Mouse (Mus musculus): ENCODE measurements around the gene Cacng7. TPM values are rescaled to one million over a fixed set of nuclear protein-coding genes. Genes with fewer than 3 reads are reported as not detected.

Gene Cacng7
- total and polyA plus RNA-seq, 3 experiments: 0.04 to 0.11 TPM; not detected in 1

DNA sequence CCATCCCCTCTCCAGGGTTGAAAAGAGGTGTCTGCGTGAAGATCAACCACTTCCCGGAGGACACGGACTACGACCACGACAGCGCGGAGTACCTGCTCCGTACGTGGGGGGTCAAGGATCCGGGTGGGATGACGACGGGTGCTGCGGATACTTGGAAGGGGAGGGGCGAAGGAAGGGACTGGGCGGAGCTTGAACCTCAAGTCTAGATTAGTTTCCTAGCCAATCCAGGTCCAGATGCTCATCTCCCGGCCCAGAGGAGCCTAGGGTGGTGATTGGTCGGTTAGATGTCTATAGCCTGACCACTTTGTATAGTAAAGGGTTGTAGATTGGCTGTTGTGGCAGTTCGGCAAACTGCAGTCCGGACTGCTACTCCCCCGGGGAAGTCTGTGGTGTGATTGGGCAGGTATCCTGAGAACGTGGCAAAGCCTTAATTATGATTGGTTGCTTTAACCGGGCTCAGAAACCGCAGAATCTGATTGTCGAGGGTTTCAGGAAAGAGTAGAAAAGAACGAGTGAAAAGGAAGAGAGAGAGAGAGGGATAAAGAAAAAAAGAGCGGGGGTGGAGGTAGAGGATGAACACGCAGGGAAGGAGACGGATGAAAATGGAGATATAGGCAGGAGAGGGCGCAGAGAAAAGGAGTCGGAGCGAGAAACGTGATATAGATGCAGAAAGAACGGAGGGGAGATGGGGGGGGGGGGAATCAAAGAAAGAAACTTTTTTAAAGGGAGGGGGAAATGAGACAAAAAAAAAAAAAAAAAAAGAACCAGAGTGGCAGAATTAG, 78.6 kb downstream of the Cacng7 start:
- Histone ChIP-seq H3K4me1 (ENCODE audit: control insufficient read depth in 1 of 2, insufficient read depth in 2 of 2, low read length in 2 of 2) (peaks cover 0 to 9% of the 10 kb centered on the region in 2 experiments), H3K9ac (ENCODE audit: control insufficient read depth, low read depth, low read length, poor library complexity, severe bottlenecking) (peak overlapping the region; percentile 96), H3K9me3 (replicated peaks; ENCODE audit: insufficient read depth, low read length) (no peaks in the 10 kb centered on the region), H3K79me2 (ENCODE audit: control insufficient read depth, insufficient read depth, low read length, poor library complexity) (peaks cover 10% of the 10 kb centered on the region), H3K27ac (ENCODE audit: control insufficient read depth, low read depth, low read length) (peak overlapping the region; percentile 94), H3K4me3 (ENCODE audit: control insufficient read depth in 1 of 2, insufficient read depth in 1 of 2, low read depth in 2 of 2, low read length in 2 of 2) (peak overlapping the region; percentile 77 to 89), H3K27me3 (ENCODE audit: control insufficient read depth in 1 of 2, insufficient read depth in 2 of 2, low read length in 2 of 2) (no peaks in the 10 kb centered on the region), H3K36me3 (ENCODE audit: control insufficient read depth in 1 of 2, insufficient read depth in 2 of 2, low read length in 2 of 2) (peaks cover 0 to 7% of the 10 kb centered on the region in 2 experiments; a peak in 3 of 4 replicates)
- DNase-seq (ENCODE audit: low read depth, low spot score): peak; percentile 98
- no peak for TF ChIP-seq GABPA (IDR thresholded peaks at IDR 0.05; ENCODE audit: low read depth, low read length)
- TF ChIP-seq MAFK (IDR thresholded peaks at IDR 0.05; ENCODE audit: borderline replicate concordance, low read depth, low read length): no peak
- TF ChIP-seq MEF2A (IDR thresholded peaks at IDR 0.05; ENCODE audit: extremely low read depth, insufficient replicate concordance, low read depth, low read length, poor library complexity, severe bottlenecking): no peak
- TF ChIP-seq ELF1 (IDR thresholded peaks at IDR 0.05; ENCODE audit: low read depth, low read length): no peak
- no peak for TF ChIP-seq MYC (IDR thresholded peaks at IDR 0.05; ENCODE audit: low read depth, low read length)
- peak; percentile 21; the same call in 1 of the 2 replicates for TF ChIP-seq MAX (IDR thresholded peaks at IDR 0.05; ENCODE audit: low read length)
- no peak; the same call in none of the 2 replicates for TF ChIP-seq CHD2 (IDR thresholded peaks at IDR 0.05; ENCODE audit: low read length)
- no peak for TF ChIP-seq NRF1 (IDR thresholded peaks at IDR 0.05; ENCODE audit: insufficient read depth, low read depth, low read length, poor library complexity, severe bottlenecking)
- peak; percentile 89 for TF ChIP-seq ZNF384 (IDR thresholded peaks at IDR 0.05; ENCODE audit: low read depth, low read length)
- no peak for TF ChIP-seq ZKSCAN1 (IDR thresholded peaks at IDR 0.05; ENCODE audit: low read depth, low read length)
- TF ChIP-seq EP300 (IDR thresholded peaks at IDR 0.05; ENCODE audit: low read depth in 1 of 2, low read length in 2 of 2): peak; percentile 31 to 60; a peak in 2 of 4 replicates
- TF ChIP-seq MYB (IDR thresholded peaks at IDR 0.05; ENCODE audit: low read depth, low read length): no peak
- TF ChIP-seq NELFE (IDR thresholded peaks at IDR 0.05; ENCODE audit: low read depth, low read length): peak; percentile 75
- 0 out of 2 replicates have a peak, but pooled peaks have one; percentile 34 for TF ChIP-seq KAT2A (conservative IDR thresholded peaks at IDR 0.05; ENCODE audit: low read depth, low read length)
- peak; percentile 67 for TF ChIP-seq HCFC1 (IDR thresholded peaks at IDR 0.05; ENCODE audit: low read depth, low read length)
- no peak for TF ChIP-seq USF1 (IDR thresholded peaks at IDR 0.05; ENCODE audit: low read depth, low read length)
- TF ChIP-seq RAD21 (IDR thresholded peaks at IDR 0.05; ENCODE audit: low read depth, low read length): no peak
- peak; percentile 74; the same call in 1 of the 2 replicates for TF ChIP-seq TBP (IDR thresholded peaks at IDR 0.05; ENCODE audit: low read depth, low read length)
- TF ChIP-seq ETS1 (IDR thresholded peaks at IDR 0.05; ENCODE audit: low read depth, low read length): peak; percentile 36; the same call in 1 of the 2 replicates
- no peak for TF ChIP-seq TAL1 (IDR thresholded peaks at IDR 0.05; ENCODE audit: low read length)
- peak; percentile 73; the same call in 1 of the 2 replicates for TF ChIP-seq MAZ (IDR thresholded peaks at IDR 0.05; ENCODE audit: low read depth, low read length)
- 0 out of 2 replicates have a peak, but pooled peaks have one; percentile 7 for TF ChIP-seq BHLHE40 (IDR thresholded peaks at IDR 0.05; ENCODE audit: borderline replicate concordance, low read depth, low read length)
- no peak for TF ChIP-seq UBTF (IDR thresholded peaks at IDR 0.05; ENCODE audit: borderline replicate concordance, insufficient read depth, low read depth, low read length)
- TF ChIP-seq RCOR1 (IDR thresholded peaks at IDR 0.05; ENCODE audit: low read depth, low read length): no peak; the same call in 1 of the 2 replicates
- peak; percentile 60 for TF ChIP-seq GATA1 (IDR thresholded peaks at IDR 0.05; ENCODE audit: low read depth, low read length)
- TF ChIP-seq ZC3H11A (IDR thresholded peaks at IDR 0.05; ENCODE audit: low read depth, low read length): no peak
- TF ChIP-seq USF2 (IDR thresholded peaks at IDR 0.05; ENCODE audit: borderline replicate concordance in 1 of 2, insufficient read depth in 1 of 2, low read depth in 1 of 2, low read length in 2 of 2): no peak
- peak; percentile 58; the same call in 1 of the 2 replicates for TF ChIP-seq ZMIZ1 (IDR thresholded peaks at IDR 0.05; ENCODE audit: low read depth, low read length)
- TF ChIP-seq JUND (IDR thresholded peaks at IDR 0.05; ENCODE audit: low read depth, low read length): no peak
- TF ChIP-seq CHD1 (IDR thresholded peaks at IDR 0.05; ENCODE audit: low read depth, low read length): 0 out of 2 replicates have a peak, but pooled peaks have one; percentile 29
- TF ChIP-seq TCF12 (IDR thresholded peaks at IDR 0.05; ENCODE audit: low read depth, low read length): peak; percentile 18; the same call in 1 of the 2 replicates
- TF ChIP-seq SIN3A (IDR thresholded peaks at IDR 0.05; ENCODE audit: low read length): peak; percentile 61
- peak; percentile 56 to 72 for TF ChIP-seq POLR2A (IDR thresholded peaks at IDR 0.05; ENCODE audit: control insufficient read depth in 1 of 2, insufficient read depth in 1 of 2, low read depth in 1 of 2, low read length in 2 of 2, poor library complexity in 1 of 2)
- TF ChIP-seq POLR2AphosphoS5 (IDR thresholded peaks at IDR 0.05; ENCODE audit: borderline replicate concordance, low read depth, low read length): no peak
- TF ChIP-seq POLR2AphosphoS2 (IDR thresholded peaks at IDR 0.05; ENCODE audit: low read length): peak; percentile 78

Data from MEL (cell line).